Mouse (Mus musculus) c-Kit-positive CD71-positive TER-119-negative erythroid progenitor cells, embryonic 14.5 days (primary cell): ENCODE results near the gene Gja5.

Source experiments
- DNase-seq: peaks from one replicate; pipeline ENCODE4 v3.0.0-alpha.2; 2013; ENCODE audit warnings: low read depth

Gja5 gene

DNA sequence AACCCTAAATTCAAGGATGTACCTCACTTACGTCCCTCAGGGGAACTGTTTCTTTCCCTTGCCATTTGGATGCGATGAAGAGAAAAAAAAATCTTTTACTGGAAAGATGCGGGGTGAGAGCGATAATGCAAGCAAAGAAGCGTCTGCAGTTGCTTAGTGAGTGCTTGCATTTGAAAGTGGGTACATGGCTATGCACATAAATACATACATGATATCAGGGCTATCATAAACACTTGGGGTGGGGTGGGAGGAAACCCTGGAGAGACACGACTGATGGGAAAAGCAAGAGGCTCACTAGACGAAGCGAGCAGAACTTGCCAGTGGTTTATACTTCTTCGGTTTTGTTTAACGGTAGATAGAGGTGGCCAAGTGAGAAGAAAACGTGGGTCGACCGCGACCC lies at the start of gene Gja5:
TSS of gene Gja5 (plus strand) at position 301 of the 400 bp plus-strand sequence.
- peak; percentile 19 for DNase-seq

DNA sequence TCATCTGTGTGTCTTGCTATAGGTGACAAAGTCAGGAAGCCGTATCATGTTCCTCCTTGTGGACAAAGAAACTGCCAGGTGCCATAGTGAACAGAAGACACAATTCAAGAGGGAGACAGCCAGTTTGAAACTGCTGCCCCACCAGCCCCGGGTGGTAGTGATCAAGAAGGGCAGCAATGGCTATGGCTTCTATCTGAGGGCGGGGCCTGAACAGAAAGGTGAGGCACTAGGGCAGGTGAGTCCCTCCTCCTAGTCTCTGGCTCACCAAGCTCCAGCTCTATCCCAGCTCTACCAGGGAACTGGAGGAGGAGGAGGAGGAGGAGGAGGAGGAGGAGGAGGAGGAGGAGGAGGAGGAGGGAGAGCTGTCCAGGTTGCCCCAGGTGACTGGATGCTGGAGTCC lies 48.7 kb upstream of the Gja5 start:
- no peak for DNase-seq

DNA sequence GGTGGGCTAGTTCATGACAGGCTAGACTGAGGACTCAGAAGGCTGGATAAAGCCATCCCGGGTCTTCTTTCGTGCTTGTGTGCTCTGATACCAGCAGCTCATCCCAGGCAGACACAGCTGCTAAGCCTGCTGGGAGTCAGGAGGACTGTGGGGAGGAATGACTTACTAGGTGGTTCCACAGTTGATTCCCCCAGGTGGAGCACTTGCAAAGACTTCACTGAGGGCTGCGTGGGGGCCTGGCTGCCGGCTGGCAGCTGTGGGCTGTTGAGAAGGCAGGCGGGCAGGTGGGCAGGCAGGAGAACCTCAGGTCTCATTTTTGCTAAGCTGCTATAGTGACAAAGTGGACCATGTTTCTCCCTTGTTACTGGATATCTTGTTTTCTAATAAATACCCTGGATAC lies 44.0 kb upstream of the Gja5 start:
- DNase-seq: no peak

DNA sequence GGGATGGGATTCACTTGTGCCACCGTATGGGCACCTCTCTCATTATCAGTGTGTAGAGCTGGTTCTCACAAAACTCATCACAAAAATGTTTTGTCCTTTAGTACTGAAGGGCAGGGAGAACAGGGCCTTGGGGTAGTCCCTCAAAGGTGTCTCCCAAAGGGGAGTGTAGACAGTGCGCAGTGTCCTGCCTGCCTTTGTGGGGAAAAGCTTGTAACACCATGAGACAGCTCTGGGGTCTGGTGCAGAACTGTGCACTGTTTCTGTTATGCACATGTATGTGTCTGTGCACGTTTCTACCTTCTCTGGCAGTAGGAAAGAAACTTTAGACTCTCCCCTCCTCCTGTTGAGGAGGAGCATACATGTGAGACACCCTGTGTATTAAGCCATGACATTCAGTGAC lies 36.6 kb upstream of the Gja5 start:
- DNase-seq: no peak

DNA sequence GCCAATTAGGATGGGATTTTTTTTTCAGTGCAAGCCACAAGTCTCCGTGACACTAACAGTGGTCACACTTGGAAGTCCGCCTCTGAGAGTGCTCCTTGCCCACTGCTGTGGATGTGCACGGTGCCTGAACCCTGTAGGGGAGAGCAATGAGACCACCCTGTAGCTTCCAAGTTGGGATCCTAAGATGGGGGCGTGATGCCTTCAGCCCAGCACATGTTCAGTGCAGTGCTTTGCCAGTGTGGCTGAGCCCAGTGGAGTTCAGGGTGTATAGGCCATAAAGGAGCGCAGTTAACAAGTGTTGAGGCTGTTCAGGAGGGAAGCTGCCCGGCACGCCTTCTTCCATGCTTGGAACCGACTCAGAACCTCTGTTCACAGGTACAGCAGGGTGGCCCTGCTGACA lies 35.9 kb upstream of the Gja5 start:
- DNase-seq: no peak

DNA sequence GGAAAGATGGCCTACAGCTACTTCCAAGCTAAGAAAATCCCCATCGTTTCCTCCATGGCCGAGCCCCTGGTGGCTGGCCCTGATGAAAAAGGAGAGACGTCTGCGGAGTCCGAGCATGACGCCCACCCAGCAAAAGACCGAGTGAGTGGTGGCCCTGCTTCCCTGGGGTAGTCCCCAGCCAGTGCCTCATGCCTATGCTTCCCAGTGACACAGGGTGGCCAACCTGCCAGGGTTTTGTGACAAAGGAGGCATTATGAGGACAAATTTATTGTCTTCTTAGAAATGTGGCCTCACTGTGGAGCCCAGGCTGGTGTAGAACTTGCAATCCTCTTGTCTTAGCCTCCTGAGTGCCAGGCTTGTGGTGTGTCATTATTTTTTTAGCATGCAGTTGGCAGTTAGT lies 35.4 kb upstream of the Gja5 start:
- DNase-seq: no peak

DNA sequence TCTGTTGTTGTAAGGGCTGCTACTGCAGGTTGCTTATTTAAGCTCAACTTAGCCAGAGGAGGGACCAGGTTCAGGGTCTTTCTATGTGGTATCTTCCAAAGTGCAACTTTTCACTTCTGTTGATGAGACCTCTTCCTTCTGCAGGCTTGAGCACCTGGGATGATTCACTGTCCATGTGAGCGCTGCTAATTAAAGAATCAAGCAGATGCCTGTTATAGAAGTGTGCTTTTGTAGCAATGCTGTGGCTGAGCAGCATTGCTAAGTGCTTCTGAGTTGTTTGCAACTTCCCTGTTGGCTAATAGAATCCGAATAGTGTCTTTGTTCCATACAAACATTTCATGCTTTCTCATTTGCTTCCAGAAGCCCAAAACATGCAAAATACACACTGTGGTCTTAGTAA lies 34.2 kb upstream of the Gja5 start:
- no peak for DNase-seq

DNA sequence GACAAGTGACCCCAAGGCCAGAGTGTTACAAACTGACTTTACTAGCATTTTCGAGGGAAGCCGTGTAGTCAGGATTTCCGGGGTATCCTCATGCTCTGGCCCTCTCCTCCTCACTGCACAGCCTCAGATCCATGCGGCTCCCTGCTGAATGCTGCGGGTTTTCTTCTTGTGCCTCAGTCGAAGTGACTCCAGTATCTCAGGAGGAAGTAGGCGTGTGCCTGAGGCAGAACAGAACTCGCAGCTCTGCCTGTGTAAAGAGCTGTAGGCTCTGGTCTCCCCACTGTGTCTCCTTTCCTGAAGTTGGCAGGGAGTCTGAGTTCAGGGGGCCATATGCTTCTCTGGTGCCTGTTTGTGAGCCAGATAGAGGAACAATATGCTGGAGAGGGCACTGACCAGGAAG lies 33.4 kb upstream of the Gja5 start:
- no peak for DNase-seq

DNA sequence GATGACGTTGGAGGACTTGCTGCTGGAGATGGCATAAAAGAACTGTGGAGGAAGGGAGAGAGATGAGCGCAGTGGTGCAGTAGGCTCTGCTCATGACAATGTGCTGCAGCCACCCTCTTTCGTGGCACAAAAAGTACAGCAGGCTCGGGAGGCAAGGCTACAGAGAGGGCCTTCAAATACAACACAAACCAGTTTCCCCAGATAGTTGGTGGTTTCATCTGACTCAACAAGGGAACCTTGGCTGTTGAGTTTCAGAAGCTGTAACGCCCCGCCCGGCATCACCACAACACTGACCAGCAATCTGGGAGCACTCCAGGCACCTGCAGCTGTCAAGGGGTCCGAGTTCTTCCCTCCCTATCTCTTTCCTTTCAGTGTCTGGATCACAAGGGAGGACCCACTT lies 32.0 kb upstream of the Gja5 start:
- DNase-seq: no peak

DNA sequence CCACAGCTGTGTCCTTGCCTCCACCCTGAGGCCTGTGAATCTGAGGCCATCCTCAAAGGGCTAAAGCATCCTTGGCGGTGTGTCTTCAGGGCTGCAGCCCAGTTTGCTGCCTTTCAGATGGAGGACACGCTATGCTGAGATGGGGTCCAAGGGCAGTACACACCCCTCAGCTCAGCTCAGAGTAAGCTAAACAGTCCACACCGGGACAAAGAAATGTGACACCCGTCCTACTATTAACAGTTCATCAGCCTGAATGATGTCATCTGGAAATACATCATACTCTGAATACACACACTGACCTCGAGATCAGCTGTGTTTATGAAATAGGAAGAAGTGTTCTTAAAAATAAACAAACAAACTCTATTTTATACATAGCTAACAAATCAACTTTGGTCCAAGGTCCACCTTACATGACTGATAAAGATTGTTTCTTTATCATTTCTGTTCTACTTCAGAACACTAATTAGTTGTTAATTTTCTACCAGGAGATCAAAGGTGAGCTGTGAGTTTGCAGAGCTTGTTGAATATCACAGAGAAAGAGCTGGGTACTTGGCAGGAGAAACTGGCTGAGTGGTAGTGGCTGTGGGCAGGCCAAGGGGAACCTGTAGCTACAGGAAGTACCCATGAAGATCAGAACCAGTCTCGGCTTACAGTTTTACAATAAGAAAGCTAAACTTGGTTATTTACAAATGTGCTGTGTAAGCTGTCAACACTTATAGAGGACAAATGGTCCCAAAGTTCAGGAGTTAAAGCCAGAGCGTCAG lies 29.5 kb upstream of the Gja5 start:
- no peak for DNase-seq

DNA sequence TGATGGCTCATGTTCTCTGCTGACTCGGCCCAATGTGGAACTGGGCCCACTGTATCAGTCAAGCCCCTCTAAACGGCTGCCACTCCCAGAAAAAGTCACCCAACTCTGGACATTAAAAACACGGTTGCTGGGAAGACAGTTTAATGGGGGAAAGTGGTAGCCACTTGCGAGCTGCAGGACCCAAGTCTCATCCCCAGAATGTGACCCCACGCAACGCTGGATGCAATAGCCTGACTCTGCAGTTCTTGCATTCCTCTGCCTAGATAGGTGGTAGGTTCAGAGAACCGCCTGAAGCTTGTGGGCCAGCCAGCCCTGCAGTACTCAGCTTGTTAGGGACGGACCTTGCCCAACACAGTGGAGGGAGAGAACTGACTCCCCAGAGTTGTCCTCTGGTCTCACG lies 25.0 kb upstream of the Gja5 start:
- no peak for DNase-seq

DNA sequence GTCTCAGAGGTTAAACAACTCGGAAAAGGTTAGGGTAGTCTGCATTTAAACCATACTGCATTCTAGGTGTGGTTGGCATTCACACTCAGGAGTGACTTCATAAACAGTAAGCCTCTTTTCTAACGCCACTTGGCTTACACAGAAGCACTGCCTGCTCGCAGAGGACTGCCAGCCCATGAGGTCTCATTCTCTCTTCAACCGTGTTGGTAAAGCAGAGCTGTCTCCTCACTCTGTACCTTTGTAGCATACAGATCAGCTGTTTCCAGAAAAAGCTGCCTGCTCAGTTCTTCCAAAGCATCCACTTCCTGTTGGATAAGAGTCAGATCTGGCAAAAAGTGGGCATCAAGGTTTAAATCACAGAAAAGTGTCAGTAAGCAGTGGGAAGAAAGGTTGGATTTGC lies 24.1 kb upstream of the Gja5 start:
- DNase-seq: no peak

DNA sequence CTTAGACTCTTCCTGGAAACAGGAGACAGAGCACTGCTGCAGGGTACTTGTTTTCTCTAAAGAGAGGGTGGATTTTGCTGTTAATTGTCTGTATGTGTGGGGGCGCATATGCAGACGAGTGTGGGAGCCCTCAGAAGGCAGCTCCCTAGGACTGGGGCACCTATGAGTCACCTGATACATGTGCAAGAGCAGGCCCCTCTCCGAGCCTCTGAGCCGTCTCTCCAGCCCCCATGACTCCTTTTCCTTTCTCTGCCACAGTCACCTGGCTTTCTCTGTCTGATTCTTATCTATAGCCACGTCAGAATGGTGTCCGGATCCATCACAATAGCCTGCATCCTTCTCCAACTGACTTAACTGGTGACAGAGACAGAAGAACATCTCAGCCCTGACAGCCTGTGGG lies 22.9 kb upstream of the Gja5 start:
- DNase-seq: no peak

DNA sequence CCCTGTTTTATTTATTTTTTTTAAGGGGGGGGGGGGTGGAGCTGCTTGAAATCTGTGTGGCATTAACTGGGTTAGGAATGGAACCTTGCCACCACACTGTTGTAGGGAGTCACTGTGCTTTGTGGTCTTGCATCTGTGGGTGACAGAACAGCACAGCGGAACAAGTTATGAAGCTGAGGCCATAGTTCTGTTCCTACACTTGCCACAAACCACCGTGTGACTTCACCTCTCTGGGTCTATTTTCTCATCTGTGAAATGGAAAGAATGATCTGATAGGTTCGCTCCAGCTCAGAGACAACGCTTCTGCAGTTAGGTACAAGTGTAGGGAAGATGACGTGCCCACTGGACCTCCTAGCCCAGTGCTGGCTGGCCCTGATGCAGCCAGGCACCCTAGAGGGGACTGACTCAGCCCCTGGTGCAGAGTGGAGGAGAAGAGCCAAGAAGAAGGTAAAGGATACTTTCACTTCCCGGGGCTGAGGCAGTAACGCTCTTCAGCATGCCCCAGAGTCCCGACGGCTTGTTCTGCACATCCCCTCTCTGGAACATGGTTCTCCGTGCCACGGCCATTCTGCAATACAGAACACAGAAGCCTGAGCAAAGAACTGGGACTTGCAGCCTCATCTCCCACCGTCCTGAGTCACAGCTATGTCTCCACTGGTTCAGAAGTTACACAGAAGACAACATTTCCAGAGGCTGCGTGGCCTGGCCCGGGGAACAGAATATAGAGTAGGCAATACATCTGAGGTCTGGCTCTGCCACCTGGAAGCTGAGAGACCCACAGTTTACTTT lies 22.2 kb upstream of the Gja5 start:
- no peak for DNase-seq

DNA sequence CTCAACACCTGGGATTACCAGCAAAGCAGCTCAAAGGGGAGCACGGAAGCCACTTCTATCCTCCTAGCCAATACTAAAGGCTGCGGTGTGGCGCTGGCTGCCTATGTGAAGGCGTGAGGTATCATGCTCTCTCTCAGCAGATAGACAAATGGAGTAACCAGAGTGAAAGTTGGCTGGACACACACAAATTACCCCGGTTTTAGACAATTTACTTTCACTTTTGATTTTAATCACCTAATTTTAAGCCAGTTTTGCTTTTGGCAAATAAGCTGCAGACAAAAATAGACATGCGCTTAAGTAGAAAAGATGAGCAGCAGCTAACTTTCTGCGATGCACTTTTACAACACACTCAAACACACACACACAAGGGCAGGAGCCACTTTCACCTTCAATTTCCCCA lies 20.8 kb upstream of the Gja5 start:
- no peak for DNase-seq

DNA sequence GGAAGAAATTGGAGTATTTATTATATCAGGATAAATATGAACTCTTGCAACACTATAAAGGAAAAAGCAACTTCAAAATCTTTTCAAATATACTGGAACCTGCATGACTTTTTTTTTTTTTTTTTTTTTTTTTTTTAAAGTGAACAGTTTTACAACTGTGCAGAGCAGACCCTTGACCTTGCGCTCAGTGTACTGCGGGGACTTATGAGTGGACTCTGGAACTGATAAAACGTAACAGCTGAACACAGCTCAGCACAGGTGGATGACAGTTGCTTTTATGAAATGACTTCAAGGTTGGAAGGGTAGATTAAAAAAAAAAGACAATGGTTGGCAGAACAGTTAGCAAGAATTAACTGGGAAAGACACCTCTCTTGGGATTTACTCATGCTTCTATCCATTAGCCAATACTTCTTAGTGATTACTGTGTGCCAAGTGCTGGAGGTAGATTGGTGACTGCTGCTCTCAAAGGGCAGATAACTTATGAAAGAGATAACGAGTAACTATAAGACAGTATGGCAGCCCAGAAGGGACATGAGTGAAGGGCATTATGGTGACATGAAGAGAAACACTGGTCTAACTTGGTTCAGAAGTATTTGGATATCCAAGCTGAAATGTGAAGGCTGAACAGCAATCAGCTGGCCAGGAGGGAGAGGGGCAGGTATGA lies 2.0 kb upstream of the Gja5 start:
- DNase-seq: peak; percentile 11

DNA sequence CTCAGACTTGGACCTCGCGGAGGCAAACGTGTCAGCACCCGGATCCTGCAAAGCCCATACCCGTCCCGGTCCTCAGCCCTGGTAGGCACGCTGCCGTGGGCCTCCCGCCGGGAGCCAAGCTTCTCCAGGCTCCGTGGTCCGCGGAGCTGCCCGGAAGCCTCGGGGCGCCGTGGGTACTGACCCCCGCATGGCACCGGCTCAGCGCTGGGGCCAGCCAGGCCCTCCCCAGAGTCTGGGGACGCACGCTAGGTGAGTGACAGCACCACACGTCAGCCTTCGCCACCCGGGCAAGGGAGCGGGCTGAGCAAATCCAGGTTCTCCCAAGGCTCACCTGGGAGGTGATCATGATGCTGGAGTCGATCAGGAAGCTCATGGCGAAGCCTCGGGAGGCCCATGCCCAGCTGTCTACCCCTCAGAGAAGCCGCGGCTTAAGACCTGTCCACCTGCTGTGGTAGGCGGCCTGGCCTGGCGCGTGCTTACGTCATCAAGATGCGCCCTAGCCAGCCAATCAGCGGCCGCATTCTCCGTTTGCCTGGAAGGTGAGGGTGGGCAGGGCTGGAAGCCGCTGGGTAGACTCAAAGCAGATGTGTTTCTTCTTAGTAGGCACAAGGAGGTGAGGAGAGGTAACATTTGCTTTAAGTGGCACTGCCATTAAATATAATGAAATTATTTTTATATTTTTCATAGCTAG lies 503 bp downstream of the Gja5 start, which contains the start of gene Gpr89:
TSS of gene Gpr89 (minus strand) at position 496 of the 691 bp plus-strand sequence.
- DNase-seq: peak; percentile 91

DNA sequence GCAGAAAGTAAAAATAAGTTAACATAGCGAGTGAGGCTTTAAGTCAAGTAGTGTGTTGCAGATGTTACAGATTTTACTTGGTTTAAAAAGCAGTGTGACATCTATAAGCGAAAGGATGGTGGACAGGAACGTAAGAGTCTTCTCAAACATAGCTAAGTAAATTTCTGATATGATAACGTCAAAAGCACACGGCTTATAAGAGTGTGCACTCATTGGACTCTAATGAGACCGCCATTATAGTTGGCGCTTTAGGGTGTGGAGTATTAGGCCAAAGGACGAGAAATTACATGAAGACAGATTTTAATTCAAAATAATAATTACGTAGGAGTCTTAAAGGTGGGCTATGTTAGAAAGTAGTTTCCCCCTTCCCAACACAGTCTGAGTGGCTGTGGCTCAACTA lies 1.1 kb downstream of the Gja5 start:
- DNase-seq: no peak

DNA sequence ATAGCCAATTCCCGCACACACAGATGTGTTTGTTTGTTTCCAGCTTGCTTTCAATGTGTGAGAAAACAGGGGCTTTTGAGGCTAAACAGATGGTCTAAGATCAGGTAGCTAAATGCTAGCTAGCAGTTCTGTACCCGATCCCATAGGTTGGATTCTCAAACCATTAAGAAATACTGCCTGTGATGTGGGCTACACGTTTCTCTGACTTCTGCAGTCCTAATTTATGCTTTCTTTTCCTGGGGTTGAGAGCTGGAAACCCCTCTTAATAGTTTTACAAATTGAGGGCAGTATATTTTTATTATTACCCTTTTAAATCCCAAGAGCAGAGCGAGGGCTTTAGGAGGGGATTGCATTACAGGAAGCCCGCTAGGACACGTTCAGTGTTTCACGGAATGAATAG lies 16.5 kb downstream of the Gja5 start:
- no peak for DNase-seq

DNA sequence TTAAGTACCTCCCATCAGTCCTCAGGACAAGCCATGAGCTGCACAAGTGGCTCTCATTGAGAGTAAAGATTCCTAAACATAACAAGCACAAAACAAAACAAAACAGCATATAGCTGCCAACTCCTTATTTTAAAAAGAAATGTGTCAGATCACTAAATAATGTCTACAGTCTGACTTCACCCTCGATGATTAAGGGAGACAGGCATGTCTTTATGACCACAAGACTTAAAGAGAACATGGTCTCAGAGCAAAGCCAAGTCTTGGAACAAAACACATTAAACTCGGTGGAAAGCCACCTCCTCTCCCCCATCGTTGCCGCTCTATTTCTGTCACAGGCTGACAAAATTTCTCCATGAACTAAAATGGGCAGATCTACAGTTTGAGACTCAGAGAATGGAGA lies 20.1 kb downstream of the Gja5 start:
- DNase-seq: no peak

DNA sequence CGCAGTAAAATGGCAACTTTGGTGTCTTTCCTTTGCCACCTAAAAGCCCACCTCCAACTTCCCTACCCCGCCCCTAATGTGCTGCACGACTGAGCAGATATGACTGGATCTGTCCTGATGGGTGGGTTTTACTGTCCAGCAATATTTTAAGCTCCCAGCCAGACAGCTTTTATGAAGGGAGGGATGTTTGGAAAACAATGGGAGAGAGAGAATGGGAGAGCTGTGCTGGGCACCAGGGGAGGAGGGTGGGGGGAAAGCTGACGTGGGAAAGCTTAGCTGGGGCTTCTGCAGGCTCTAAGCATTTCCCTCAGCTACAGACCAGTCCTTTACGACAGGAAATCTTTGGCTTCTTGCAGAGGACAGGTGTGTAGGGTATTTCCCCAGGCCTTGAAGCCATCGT lies 21.4 kb downstream of the Gja5 start, which contains the start of gene Gja8:
TSS of gene Gja8 (minus strand) at position 101 of the 400 bp plus-strand sequence.
- DNase-seq: no peak

DNA sequence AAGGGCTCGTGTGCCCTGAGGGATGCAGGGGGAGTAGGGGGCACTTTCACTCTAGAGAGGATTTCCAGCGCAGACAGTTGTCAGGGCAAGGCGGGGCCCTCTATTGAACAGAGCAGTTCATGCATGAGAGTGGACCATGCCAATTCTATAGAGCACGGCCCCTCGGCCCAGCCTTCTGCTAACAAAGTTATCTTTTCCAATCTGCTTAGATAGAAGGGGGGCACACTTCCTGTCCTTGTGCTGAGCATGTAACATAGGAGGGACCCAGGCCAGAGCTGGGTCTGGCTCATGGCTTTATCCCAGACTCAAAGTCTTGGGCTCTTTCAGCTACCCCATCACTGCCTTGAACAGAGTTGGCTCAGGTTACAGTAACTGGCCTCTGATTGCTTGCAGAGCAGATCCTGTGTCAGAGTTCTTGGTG lies 26.8 kb downstream of the Gja5 start:
- DNase-seq: no peak
